Mouse (Mus musculus) forebrain, embryonic 14.5 days (tissue): ENCODE measurements around the gene Lactb. TPM values are rescaled to one million over a fixed set of nuclear protein-coding genes. Genes with fewer than 3 reads are reported as not detected.

Experiments used
- ATAC-seq: fragments of 200-750 bp; cut with Nextera tagmentation; 2 replicates; pipeline ENCODE4 v1.8.0; 2017; ENCODE audit warnings: mild to moderate bottlenecking, moderate library complexity
- DNase-seq: peaks from one replicate; pipeline ENCODE4 v3.0.0-alpha.2; 2015; ENCODE audit warnings: low spot score
- H3K27ac ChIP-seq: fragments of 300-500 bp; sonication (generic); 2 replicates; pipeline ENCODE4 v1.5.1; 2014; ENCODE audit warnings: low read depth, mild to moderate bottlenecking, control low read depth, low read length, moderate library complexity
- H3K27me3 ChIP-seq: fragments of 300-500 bp; sonication (generic); replicated peaks from 2 replicates; pipeline ENCODE4 v1.6.1; 2014; ENCODE audit warnings: low read length, control low read depth, mixed read lengths; ENCODE audit not compliant: control insufficient read depth, insufficient read depth
- H3K36me3 ChIP-seq: fragments of 300-500 bp; sonication (generic); 2 replicates; pipeline ENCODE4 v1.6.1; 2014; ENCODE audit warnings: low read length, control low read depth; ENCODE audit not compliant: control insufficient read depth, insufficient read depth
- H3K4me1 ChIP-seq: fragments of 300-500 bp; sonication (generic); 2 replicates; pipeline ENCODE4 v1.6.1; 2014; ENCODE audit warnings: antibody characterized with exemption, low read length, control low read depth; ENCODE audit not compliant: control insufficient read depth, insufficient read depth
- H3K4me2 ChIP-seq: fragments of 300-500 bp; sonication (generic); 2 replicates; pipeline ENCODE4 v1.6.1; 2014; ENCODE audit warnings: mild to moderate bottlenecking, control low read depth, low read length
- H3K4me3 ChIP-seq: fragments of 300-500 bp; sonication (generic); 2 replicates; pipeline ENCODE4 v1.5.1; 2014; ENCODE audit warnings: low read depth, low read length, control low read depth
- H3K9ac ChIP-seq: fragments of 300-500 bp; sonication (generic); 2 replicates; pipeline ENCODE4 v1.6.1; 2014; ENCODE audit warnings: mild to moderate bottlenecking, low read length, control low read depth, moderate library complexity
- H3K9me3 ChIP-seq: fragments of 300-500 bp; sonication (generic); replicated peaks from 2 replicates; pipeline ENCODE4 v1.6.1; 2016; ENCODE audit warnings: low read length, control low read depth, mixed read lengths; ENCODE audit not compliant: control insufficient read depth
- whole genome bisulfite sequencing: fragments of 180-500 bp; shearing (Covaris S2); extraction: QIAGEN DNeasy Blood & Tissue Kit; methylation state at CpG from one replicate; pipeline ENCODE4 v1.1.7; 2014; 5-methylcytosine and 5-hydroxymethylcytosine counted together
- polyA plus RNA-seq: library from polyadenylated mRNA; unstranded; fragments of >200 nt; fragmentation: Nextera tagmentation; extraction: Ambion mirVana; gene quantifications from 2 replicates; pipeline ENCODE4 v1.2.1, GENCODE M21; 2014

Lactb gene
- polyA plus RNA-seq, 1 experiment from 2014 or later, result 10.2 TPM

DNA sequence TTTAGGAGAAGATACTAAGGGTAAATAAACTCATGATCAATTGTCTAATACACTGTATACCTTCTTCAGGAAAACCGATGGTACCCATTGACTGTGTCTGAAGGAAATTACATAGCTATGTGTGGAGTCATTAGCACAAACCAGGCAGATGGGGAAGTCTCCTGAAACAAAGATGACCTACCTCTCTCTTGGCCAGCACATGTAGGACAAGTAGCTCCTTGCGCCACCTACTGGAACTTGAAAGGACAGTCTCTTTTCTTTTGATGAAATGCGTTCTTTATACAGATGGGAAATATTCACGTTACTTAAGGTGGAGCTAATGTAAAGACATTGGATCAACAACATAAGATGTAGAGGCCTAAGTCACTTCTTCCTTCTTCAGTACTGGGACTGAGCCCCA lies 36.4 kb downstream of the Lactb start:
- Histone ChIP-seq H3K4me3 (no peak overlapping the region), H3K4me1 (peaks cover 10% of the 10 kb centered on the region), H3K9me3 (no peaks in the 10 kb centered on the region), H3K36me3 (no peaks in the 10 kb centered on the region), H3K27me3 (no peaks in the 10 kb centered on the region), H3K9ac (no peak overlapping the region), H3K27ac (no peak overlapping the region), H3K4me2 (no peak overlapping the region)
- ATAC-seq (peak; percentile 31), DNase-seq (peak; percentile 89)
- 3% methylated on average over 4 of the region's 4 CpGs for WGBS

DNA sequence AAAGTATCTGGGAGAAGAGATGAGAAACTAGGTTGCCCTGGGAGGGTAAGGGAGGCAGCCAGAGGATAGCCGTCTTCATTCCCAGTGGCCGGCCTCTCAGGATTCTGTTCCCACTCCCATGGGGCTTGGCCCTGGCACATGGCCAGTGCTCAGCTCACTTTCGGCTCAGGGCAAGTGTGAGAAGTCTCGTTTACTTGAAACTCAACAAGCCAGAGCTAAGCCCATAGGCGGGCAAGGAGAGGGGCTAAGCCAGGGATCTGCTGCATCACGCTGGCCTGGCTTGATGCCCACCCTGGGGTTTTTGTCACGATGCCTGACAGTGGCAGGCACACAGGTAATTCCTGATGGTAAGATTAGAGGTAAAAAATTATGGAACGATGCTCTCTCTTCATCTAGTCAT lies 37.8 kb downstream of the Lactb start:
- Histone ChIP-seq H3K36me3 (no peaks in the 10 kb centered on the region), H3K27me3 (no peaks in the 10 kb centered on the region), H3K4me1 (peaks cover 18% of the 10 kb centered on the region), H3K9ac (no peak overlapping the region), H3K27ac (no peak overlapping the region), H3K9me3 (no peaks in the 10 kb centered on the region), H3K4me3 (no peak overlapping the region), H3K4me2 (no peak overlapping the region)
- peak; percentile 40 for DNase-seq
- WGBS, result 39% methylated on average over 8 of the region's 8 CpGs
- no peak for ATAC-seq

DNA sequence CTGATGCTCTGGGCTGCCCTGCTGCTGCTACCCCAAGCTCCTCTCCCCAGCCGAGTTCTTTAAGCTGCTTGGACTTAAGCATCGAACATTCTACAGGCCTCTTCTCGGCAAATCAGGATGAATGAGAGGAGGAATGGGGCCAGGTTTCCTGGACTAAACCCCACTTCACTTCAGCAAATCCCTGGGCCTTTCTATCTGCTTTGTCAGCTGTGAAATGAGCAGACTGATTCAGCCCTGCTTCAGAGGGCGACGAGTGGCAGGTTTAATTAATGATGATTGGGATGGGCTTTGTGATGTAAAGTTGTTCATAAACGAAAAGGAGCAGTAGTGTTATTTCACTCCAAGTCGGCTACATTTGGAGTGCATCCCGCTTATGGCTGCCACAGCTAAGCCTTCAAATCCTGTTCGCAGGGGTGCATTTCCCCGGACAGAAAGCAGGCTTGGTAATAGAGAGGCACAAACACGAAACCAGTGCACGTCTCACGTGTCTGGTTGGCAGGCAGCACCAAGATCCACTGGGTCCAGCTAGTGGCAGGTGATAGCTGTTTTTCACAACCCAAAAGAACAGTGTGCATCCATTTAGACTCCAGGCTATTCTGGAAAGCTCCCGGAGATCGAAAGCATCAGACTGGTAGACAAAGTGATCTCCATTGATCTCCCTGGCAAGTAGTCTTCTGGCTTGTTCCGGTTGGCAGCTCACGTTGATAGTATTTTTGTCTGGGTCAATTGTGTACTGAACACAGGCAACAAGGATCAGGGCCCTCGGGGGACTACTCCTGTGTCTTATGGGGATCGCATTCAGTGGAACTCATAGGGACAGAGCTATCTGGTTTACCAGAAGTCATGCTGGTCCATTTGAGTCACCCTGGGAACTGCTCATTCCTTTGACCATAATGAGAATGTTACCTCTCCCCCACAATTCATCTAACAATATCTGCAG lies 41.1 kb downstream of the Lactb start:
- DNase-seq (peak; percentile 94), ATAC-seq (peak; percentile 86)
- H3K9me3 ChIP-seq, result no peaks in the 10 kb centered on the region
- 6% methylated on average over 19 of the region's 19 CpGs for WGBS
- peak overlapping the region; percentile 83 for H3K27ac ChIP-seq
- peak overlapping the region; percentile 18; the same call in 1 of the 2 replicates for H3K4me2 ChIP-seq
- H3K9ac ChIP-seq, result peak overlapping the region; percentile 10; the same call in 1 of the 2 replicates
- no peaks in the 10 kb centered on the region for H3K27me3 ChIP-seq
- H3K4me3 ChIP-seq, result no peak overlapping the region
- no peaks in the 10 kb centered on the region for H3K36me3 ChIP-seq
- peaks cover 18% of the 10 kb centered on the region for H3K4me1 ChIP-seq

DNA sequence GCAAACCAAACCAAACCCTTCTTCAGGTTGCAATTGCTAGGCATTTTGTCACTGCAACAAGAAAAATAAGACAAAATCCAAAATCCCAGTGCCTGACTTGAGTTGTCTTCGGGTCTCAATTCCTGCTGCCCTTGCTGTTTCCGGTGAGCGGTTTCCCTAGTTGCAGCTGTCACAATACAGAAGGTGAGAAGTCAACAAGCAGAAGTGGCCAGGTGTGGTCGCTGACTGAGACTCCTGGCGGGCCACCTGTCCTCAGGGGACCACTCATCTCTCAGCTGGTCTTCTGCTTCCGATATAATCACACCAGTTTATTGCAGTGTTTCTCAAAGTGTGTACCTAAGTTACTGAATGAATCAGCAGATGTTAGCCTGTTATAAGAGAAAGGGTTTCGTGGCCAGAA lies 44.9 kb downstream of the Lactb start:
- Histone ChIP-seq H3K9ac (no peak overlapping the region), H3K27ac (no peak overlapping the region), H3K36me3 (no peaks in the 10 kb centered on the region), H3K27me3 (no peaks in the 10 kb centered on the region), H3K9me3 (no peaks in the 10 kb centered on the region), H3K4me1 (peaks cover 26% of the 10 kb centered on the region), H3K4me3 (no peak overlapping the region), H3K4me2 (no peak overlapping the region)
- ATAC-seq (no peak), DNase-seq (no peak)
- WGBS, result 69% methylated on average over 7 of the region's 7 CpGs

DNA sequence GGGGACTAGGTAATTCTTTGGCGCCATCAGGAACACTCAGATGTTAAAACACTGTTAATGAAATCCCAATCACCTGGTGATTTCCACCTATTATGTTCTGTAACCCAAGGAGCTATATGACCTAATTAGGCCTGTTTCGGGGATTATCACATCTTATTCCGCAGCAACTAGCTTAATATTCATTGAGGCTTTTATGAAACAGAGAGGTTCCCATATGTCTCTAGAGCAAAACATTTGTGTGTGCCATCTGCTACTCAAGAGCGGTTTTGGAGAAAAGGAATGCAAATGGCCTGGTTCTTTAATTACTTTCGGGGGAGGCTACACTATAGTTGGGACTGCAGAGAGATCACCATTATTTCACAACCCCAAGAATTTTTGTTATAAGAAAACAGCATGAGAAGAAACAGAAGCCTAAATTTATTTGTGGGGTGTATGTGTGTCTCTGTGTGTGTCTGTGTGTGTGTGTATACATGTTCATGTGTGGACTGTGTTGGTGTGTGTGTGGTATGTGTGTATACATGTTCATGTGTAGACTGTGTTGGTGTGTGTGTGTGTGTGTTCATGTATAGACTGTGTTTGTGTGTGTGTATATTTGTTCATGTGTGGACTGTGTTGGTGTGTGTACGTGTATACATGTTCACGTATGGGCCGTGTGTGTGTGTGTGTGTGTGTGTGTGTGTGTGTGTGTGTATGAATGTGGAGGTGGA lies 47.4 kb downstream of the Lactb start:
- Histone ChIP-seq H3K9ac (no peak overlapping the region), H3K4me2 (no peak overlapping the region), H3K27me3 (no peaks in the 10 kb centered on the region), H3K9me3 (no peaks in the 10 kb centered on the region), H3K27ac (peak overlapping the region; percentile 39; the same call in 1 of the 2 replicates), H3K4me3 (no peak overlapping the region), H3K4me1 (peaks cover 10% of the 10 kb centered on the region; the same call in 1 of the 2 replicates), H3K36me3 (no peaks in the 10 kb centered on the region)
- ATAC-seq (peak; percentile 72), DNase-seq (peak; percentile 88)
- 44% methylated on average over 8 of the region's 8 CpGs for WGBS

DNA sequence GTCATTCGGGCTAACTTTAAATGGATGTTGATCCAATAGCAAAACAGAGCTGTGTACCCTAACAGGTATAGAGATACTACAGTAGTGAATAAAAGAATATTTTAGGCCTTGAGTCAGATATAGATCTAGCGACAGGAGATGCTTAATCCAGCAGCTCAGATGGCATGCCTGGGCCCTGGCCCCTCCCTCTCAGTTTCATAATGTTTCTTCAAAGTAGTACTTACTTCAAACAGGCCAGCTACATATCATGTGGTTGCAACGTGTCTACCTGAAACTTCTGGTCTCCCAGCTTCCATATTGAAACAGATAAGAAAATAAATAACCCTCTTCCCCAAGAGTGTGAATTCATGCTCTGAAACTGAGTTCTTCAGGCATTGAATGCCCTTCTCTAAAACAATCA lies 49.4 kb downstream of the Lactb start:
- Histone ChIP-seq H3K9me3 (no peaks in the 10 kb centered on the region), H3K27ac (no peak overlapping the region), H3K4me2 (no peak overlapping the region), H3K36me3 (no peaks in the 10 kb centered on the region), H3K9ac (no peak overlapping the region), H3K27me3 (no peaks in the 10 kb centered on the region), H3K4me3 (no peak overlapping the region), H3K4me1 (peaks cover 12% of the 10 kb centered on the region; the same call in 1 of the 2 replicates)
- no peak for DNase-seq
- WGBS, result 87% methylated on average over 3 of the region's 3 CpGs
- ATAC-seq, result no peak

DNA sequence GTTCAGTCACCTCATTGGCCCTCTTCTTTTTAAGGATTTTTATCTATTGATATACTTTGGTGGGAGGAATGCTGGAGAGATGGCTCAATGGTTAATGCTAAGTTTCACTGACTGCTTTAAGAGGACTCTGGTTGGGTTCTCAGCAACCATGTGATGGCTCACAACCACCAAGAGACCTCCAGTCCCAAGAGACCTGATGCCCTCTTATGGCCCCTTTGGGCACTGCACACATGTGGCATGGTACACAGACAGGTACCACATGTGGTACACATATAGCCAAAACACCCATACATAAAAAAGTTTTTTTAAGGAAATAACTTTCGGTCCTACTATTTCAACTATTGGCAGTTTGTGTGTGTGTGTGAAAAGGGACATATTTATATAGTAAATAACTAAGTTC lies 53.2 kb downstream of the Lactb start:
- peaks cover 21% of the 10 kb centered on the region for H3K4me1 ChIP-seq
- no peak for DNase-seq
- no peak overlapping the region for H3K4me2 ChIP-seq
- H3K27ac ChIP-seq, result no peak overlapping the region
- no peaks in the 10 kb centered on the region for H3K27me3 ChIP-seq
- no peaks in the 10 kb centered on the region for H3K9me3 ChIP-seq
- WGBS, result 98% methylated on average over 1 of the region's 1 CpGs
- ATAC-seq, result no peak
- no peak overlapping the region for H3K9ac ChIP-seq
- H3K36me3 ChIP-seq, result 0 out of 2 replicates have a peak, but pooled peaks cover 4% of the 10 kb centered on the region
- H3K4me3 ChIP-seq, result no peak overlapping the region

DNA sequence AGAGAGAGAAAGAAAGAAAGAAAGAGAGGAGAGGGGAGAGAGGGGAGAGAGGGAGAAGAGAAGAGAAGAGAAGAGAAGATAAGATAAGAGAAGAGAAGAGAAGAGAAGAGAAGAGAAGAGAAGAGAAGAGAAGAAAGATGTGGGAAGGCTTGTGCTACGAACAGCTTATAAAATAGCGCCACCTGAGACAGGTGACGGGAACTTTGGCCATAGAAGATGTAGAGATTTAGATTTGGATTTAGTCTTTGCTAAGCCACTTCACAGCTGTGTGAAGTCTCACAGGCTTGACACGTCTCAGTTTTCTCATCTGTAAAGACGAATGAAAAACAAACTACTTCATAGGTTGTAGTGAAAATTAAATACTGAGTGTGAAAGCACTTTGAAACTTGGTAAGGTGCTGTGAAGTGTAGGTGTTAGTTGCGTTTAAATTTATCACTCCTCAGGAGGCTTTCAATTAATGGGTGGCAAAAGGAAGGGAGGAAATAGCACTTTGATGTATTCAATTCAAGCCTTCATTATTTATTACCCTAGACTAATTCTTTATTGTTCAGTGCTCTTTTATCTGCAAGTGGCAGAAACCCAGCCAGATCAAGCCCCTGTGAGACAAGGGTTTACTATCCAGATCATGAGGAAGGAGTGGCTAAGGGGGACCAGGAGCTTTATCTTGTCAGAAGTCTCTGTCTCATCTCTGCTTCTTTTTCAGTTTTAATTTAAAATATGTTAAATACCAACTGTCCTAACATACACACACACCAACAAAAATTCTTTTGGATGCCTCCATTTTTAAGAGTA lies 54.6 kb downstream of the Lactb start:
- H3K4me3 ChIP-seq, result no peak overlapping the region
- H3K4me2 ChIP-seq, result peak overlapping the region; percentile 54
- H3K27ac ChIP-seq, result no peak overlapping the region
- H3K27me3 ChIP-seq, result no peaks in the 10 kb centered on the region
- WGBS, result 9% methylated on average over 6 of the region's 6 CpGs
- no peak for ATAC-seq
- H3K4me1 ChIP-seq, result peaks cover 18% of the 10 kb centered on the region
- no peak for DNase-seq
- 0 out of 2 replicates have a peak, but pooled peaks cover 5% of the 10 kb centered on the region for H3K36me3 ChIP-seq
- H3K9ac ChIP-seq, result no peak overlapping the region
- H3K9me3 ChIP-seq, result no peaks in the 10 kb centered on the region
